Mouse (Mus musculus) layer of hippocampus, adult 2 months (tissue): ENCODE data around the gene Foxc1. TPM values are rescaled to one million over a fixed set of nuclear protein-coding genes. Genes with fewer than 3 reads are reported as not detected.
A peak's percentile ranks its signal among the peaks of the same experiment; 100 is the strongest.

Experiments used
- DNase-seq, 2 experiments: peaks; one replicate each; pipeline ENCODE4 v3.0.0; 2022; ENCODE audit warnings: low spot score in 2 of 2
- H3K27ac ChIP-seq: fragments of 200-600 bp; 2 replicates; pipeline ENCODE4 v1.8.1; 2022
- H3K4me3 ChIP-seq: fragments of 200-600 bp; 2 replicates; pipeline ENCODE4 v1.8.1; 2022; ENCODE audit warnings: mild to moderate bottlenecking
- CTCF ChIP-seq: fragments of 200-600 bp; conservative IDR thresholded peaks from 2 replicates; pipeline ENCODE4 v1.8.1; 2022; ENCODE audit warnings: antibody characterized with exemption, mild to moderate bottlenecking, moderate library complexity
- total RNA-seq, 2 experiments: library from RNA; stranded (reverse); gene quantifications; 2 replicates each; pipeline ENCODE4 v1.2.3; 2021

The Foxc1 gene
- total RNA-seq, 2 experiments from 2014 or later, result 4.2 to 5.2 TPM

DNA sequence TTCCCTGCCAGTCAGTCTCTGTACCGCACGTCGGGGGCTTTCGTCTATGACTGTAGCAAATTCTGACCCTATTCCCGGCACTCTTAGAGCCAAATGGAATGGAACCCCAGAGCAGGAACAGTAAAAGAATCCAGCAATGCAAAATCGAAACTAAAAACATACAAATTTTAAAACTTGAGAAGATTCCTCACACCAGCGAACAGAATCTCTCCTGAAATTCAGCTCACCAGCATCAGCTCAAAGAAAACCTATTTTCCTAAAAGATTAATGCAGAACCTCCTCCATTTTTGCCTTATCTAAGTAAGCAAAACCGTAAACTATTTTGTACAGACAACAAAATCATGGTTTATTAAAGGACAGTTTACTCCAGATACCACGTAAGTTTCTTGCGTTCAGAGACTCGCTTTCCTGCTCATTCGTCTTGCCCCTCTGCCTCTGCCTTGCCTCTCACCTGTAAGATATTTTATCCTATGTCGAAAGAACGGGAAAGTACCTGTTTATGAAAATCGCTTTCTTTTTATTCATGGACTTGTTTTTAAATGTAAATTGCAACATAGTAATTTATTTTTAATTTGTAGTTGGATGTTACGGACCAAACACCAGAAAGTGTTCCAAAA lies 2.5 kb downstream of the Foxc1 start:
- no peak for DNase-seq
- H3K27ac ChIP-seq, result peak overlapping the region; percentile 57
- H3K4me3 ChIP-seq, result peak overlapping the region; percentile 47
- TF ChIP-seq CTCF, result no peak

DNA sequence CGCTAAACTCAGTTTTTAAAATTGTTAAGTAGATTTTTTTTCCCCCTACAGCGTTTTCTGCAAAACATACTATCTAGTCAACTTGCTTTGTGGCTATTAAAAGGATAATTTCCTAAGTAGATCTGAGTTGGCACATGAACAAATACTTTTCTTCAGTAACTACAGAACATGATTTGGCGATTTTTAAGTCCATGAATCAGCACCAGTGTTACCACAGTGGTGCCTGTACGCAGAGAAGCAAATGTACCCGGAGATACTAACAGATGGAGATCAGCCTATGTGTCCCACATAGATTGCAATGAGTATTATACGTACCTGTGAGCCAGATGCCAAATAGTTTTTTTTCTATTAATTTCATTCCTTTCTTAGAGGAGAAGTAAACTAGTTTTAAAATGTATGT lies 3.3 kb downstream of the Foxc1 start:
- Histone ChIP-seq H3K4me3 (peak overlapping the region; percentile 47), H3K27ac (peak overlapping the region; percentile 74; the same call in 1 of the 2 replicates)
- DNase-seq, result no peak
- TF ChIP-seq CTCF, result no peak

DNA sequence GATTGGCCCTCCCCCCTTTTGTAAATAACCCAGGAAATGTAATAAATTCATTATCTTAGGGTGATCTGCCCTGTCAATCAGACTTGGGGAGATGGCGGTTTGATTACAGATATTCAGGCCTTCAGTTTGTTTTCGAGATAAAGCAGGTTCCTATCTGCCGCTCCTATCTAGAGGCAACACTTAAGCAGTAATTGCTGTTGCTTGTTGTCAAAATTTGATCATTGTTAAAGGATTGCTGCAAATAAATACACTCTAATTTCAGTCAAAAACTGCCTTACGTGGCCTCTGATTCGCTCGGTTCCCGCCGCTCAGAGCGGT lies 3.9 kb downstream of the Foxc1 start:
- DNase-seq, result no peak
- H3K4me3 ChIP-seq, result peak overlapping the region; percentile 47
- peak overlapping the region; percentile 74 for H3K27ac ChIP-seq
- TF ChIP-seq CTCF, result no peak

DNA sequence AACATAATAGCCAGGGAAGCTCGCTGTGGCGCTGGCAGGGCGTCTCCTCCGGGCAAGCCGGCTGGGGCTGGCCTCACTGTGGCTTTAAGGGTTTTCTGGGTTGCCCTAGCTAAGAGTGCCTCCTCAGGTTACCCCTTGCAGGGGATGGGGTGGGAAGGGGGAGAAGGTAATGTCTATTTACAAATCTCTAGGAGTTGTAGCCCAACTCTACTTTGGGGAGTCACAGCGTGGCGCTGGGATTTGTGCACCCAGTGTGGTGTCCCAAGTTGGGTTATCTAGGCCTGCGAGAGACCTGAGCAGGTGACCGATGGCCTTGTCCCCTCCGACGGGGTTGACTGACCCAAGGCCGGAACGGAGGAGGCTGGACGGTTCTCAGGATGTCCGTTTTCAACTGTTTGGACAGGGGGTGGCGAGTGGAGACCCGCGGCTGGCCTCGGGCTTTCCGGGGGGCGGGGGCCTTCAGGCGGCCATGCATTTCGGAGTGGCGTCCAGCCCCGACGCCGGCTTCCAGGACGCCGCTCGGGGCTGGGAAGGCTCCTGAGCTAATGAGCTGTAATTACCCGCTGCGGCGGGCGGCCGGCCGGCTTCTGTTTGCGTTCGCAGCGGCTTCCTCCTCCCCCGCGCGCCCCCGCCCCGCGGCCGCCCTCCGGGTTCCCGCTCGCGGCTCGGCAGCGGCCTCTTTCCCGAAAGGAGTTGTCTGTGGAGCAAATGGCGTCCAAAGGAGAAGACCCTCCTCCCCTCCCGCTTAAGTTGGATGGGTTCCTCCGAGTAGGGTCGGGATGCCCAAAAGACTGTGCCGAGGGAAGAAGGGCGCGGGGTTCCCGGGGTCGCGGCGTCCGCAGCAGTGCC lies 4.5 kb downstream of the Foxc1 start:
- DNase-seq, result no peak
- Histone ChIP-seq H3K27ac (peak overlapping the region; percentile 74), H3K4me3 (peak overlapping the region; percentile 47)
- no peak for TF ChIP-seq CTCF

DNA sequence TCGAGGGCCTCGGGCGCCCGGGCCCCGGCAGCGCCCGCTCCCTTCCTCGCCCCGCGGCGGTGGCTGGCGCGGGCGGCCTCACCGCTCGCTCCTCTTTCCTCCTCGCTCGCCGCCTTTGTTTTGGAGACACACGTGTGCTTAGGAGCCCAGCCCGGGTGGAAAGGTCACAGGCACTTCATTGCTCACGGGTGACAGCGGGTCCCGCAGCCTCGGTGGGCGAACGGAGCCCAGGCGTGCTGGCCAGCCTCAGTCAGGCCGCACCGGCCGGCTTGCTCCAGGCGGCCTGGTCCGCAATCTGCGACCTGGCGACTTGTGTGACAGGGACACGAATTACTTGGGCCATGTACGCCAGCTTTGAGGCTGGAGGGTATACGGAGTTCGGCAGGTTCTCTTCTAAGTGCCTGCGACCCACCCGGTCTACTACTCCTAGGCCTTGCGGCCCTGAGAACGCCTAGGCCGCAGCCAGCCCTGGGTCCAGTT lies 5.1 kb downstream of the Foxc1 start:
- DNase-seq, result no peak
- H3K4me3 ChIP-seq, result peak overlapping the region; percentile 47
- TF ChIP-seq CTCF, result no peak
- H3K27ac ChIP-seq, result peak overlapping the region; percentile 74; the same call in 1 of the 2 replicates

DNA sequence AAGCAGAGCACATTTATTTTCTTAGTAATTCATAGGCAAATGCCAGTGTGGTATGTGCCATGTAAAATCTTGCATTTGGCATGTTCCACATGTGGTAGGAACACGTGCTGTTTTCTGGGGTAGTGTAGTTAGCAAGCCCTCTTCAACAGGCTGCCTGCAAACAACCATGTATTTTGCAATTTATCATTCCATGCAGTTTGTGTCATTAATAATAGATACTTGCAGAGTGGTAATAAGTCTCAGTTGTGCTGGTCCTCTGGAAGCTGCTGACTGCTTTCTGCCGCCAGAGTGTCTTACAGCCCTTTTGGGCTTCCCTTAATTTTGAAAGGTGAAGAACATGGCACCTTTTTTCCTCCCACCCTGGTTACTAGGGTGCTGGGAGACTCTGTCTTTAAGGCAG lies 6.3 kb downstream of the Foxc1 start:
- Histone ChIP-seq H3K4me3 (peak overlapping the region; percentile 47; the same call in 1 of the 2 replicates), H3K27ac (peak overlapping the region; percentile 74; the same call in 1 of the 2 replicates)
- no peak for TF ChIP-seq CTCF
- no peak for DNase-seq

DNA sequence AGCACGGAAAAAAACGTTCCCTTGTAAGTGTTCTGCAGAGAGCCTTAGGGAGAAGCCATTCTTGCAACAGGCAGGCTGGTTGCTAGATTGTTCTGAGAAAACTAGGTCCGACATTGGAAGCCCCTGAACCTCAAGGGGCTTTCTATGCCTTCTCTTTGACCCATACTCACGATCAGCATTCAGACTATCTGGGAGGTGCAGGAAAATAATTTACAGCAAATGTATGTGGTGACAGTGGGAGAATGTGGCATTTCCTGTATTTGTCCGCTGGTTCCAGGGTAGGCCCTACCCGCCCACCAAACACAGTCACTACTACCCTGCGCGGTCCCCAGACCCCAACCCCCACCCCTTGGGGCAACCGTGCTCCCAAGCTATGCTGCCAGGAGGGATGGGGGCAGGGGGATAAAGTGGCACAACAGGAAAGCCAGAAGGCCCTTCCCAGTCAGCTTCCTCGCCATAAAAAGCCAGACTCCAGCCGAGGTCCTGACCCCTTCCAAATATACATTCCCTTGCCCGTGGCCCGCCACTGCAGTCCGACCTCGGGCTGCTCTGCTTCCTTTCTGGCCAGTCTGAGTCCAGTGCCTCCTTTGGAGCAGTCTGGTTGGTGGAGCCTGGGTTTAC lies 9.1 kb downstream of the Foxc1 start:
- no peak for DNase-seq
- TF ChIP-seq CTCF, result no peak
- H3K4me3 ChIP-seq, result no peak overlapping the region; the same call in 1 of the 2 replicates
- peak overlapping the region; percentile 51; the same call in 1 of the 2 replicates for H3K27ac ChIP-seq

DNA sequence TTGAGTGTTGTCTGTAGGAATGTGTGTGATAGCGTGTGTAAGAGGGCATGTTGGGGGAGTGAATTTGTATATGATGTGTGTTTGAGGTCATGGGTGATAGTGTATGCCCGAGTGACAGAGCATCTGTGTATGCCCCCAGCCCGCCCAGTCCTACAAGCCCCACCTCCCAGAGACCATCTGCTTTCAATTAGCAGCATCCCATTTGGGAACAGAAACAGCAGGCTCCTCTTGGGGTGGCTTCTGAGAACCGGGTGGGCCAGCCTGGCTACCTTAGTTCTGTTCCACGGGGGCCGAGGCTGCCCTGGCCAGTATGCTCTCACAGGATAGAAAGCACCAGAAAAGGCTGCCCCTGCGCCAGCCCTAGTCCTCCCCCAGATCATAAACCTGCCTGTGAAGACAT lies 11.9 kb downstream of the Foxc1 start:
- no peak overlapping the region for H3K27ac ChIP-seq
- no peak for DNase-seq
- no peak overlapping the region for H3K4me3 ChIP-seq
- TF ChIP-seq CTCF, result no peak

DNA sequence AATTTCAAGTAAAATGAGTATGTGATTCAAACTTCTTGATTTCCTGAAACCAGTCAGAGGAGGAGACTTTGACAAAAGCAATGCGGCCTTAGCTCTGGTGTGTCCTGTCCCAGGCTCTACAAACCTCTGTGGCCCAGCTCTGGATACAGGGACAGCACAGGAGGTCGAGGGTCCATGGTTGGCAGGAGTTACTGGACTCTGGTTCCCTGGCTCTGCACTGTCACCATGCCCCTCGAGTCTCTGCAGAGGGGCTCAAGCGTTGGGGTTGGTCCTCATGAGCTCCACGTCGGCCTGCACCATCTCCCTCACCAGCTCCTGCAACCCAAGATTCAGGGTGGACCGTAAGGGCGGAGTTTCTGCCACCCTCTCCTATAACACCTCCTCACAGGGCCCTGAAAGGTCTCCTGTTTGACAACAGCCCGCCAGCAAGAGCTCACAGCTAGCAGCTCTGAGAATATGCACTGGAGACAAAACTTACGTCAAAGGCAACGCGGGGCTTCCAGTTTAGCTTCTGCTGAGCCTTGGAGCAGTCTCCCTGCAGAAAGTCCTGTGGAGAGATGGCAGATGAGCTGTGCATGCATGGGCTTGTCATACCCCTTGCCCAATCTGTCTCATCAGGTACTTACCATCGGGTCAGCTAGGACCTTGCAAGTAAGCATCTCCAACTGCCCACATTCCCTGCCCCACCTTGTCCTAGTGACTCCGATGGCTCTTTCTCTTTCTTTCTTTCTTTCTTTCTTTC lies 13.4 kb downstream of the Foxc1 start:
- TF ChIP-seq CTCF, result no peak

DNA sequence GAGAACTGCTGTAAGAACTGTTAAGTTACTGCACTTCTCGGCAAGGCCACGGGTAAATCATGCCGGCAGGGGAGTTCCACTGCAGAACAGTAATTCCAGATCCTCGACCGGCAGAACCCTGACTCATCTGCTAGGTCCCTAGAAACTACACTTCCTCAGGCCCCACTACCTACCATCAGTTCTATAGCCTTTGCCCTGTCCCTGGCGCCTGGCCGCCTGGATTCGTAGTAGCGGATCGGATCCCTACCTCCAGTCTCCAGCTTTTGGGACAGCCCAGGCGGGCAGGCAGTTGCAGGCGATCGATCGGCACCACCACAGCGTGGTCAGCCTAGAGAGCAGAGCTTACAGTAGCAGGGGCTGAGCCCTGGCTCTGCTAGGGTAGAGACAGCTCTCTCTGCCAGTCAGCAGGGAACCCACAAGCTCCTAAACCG lies 14.2 kb downstream of the Foxc1 start:
- DNase-seq, result no peak
- peak overlapping the region; percentile 60; the same call in 1 of the 2 replicates for H3K27ac ChIP-seq
- no peak for TF ChIP-seq CTCF
- peak overlapping the region; percentile 39 for H3K4me3 ChIP-seq

More for the DNA sequence above, 13.4 kb downstream of the Foxc1 start:
- H3K27ac ChIP-seq, result no peak overlapping the region
- H3K4me3 ChIP-seq, result no peak overlapping the region
- no peak for DNase-seq

DNA sequence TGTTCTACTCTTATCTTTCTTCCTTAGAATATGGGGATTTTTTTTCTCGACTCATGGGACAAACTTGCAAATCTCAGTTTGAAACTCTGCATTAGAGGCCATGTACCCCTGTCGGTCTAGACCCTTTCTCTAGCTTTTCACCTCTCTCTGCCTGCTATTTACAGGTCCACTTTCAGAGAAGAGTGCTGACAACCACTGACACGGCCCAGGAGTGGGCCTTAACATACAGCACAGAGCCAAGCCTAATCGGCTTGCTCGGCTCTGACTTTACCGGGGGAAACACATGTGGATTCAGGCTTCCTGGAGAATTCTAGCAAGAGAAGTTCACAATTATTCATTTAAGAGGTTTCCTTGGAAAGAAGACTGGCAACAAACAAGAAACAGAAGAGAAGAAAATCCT lies 14.6 kb downstream of the Foxc1 start:
- H3K27ac ChIP-seq, result peak overlapping the region; percentile 60; the same call in 1 of the 2 replicates
- no peak for TF ChIP-seq CTCF
- peak overlapping the region; percentile 39 for H3K4me3 ChIP-seq
- no peak for DNase-seq

DNA sequence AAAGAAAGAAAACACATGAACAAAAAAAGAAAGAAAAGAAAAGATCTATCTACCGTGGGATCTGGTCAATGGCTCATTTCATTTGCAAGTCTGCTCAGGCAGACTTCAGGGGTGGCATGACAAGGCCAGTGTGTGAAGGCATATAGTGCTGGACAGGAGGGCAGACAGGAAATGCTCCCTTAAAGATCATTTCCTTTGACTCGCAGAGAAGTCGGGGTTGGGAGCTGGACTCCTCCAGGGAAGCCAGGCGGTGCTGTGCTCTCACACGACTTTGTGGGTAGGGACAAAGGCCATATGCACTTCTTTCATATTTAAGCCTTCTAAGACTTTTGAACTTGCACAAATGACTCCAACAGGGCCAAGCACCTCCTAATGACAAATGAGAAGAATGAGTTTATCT lies 16.9 kb downstream of the Foxc1 start:
- no peak for DNase-seq
- H3K27ac ChIP-seq, result no peak overlapping the region
- TF ChIP-seq CTCF, result 0 out of 2 replicates have a peak, but pooled peaks have one; percentile 9
- no peak overlapping the region for H3K4me3 ChIP-seq
